Mouse (Mus musculus) erythroblast, embryonic 14.5 days (primary cell): ENCODE results near the gene Gvin1.
"Not testable (repeated sequence)": the region's sequence is repeated elsewhere in the genome, so short reads cannot be mapped to it uniquely, and the experiment has no call there.

Source experiments
- GATA1 ChIP-seq: IDR thresholded peaks from 2 replicates; pipeline ENCODE4 v1.6.1; 2012; ENCODE audit warnings: low read length, inconsistent platforms, mixed read lengths
- TAL1 ChIP-seq: IDR thresholded peaks from 3 replicates; pipeline ENCODE4 v1.6.1; 2012; ENCODE audit warnings: low read length, inconsistent platforms, mixed read lengths

- TF ChIP-seq GATA1, TAL1: not testable (repeated sequence)
Measured at GRCm38 (mm10) chr7:106145013-106145754, 69.9 kb downstream of the Gvin1 start.
